9 mouse cellular contexts compared by ENCODE assay signal in the genomic region with DNA sequence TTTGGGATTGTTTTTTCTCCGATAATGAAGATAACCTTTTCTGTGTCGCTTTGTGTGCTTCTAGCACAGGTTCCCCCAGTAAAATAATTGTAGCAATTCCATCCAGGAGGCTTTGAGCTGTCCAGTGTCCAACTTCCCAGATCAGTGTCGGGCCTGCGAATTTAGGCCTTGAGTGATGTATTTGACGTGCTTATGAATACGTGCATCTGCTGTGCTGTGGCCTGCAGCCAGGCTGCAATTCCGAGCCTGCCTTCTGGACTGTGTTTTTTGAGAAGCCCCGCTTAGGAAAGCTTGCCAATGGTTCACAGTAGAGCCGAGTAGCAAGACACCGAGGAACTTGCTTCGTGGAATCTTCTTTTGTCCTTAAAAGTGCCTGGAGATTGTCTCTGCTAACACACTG.
A peak's percentile ranks its signal among the peaks of the same experiment; 100 is the strongest.
DNase-seq lines count a peak whose midpoint lies in the region; ATAC-seq and TF ChIP-seq lines count a peak whose summit lies in the region.
"Had no signal": no experiment of that assay in that cellular context is flagged by ENCODE, and none has a peak within 500 bp of the region (broad histone marks: within the 10 kb centered on the region; RNA-seq: fewer than 3 reads in every experiment).

No protein-coding gene starts in this region.

- no peak overlapping the region for H3K4me2 ChIP-seq in forebrain, embryonic 14.5 days (ENCODE audit: low read length)
- no peak overlapping the region for H3K4me2 ChIP-seq in forebrain, embryonic 12.5 days
- no peak overlapping the region for H3K4me2 ChIP-seq in lung, embryonic 14.5 days
- H3K4me2 ChIP-seq in embryonic facial prominence, embryonic 14.5 days (ENCODE audit: low read depth, low read length) = no peak overlapping the region

- WGBS in forebrain, embryonic 14.5 days = 63% methylated on average over 11 of the region's 11 CpGs
- 89% methylated on average over 11 of the region's 11 CpGs for WGBS in forebrain, embryonic 12.5 days
- WGBS in lung, embryonic 14.5 days = 35% methylated on average over 11 of the region's 11 CpGs
- WGBS in embryonic facial prominence, embryonic 14.5 days = 55% methylated on average over 11 of the region's 11 CpGs

- peaks cover 15% of the 10 kb centered on the region for H3K4me1 ChIP-seq in forebrain, embryonic 14.5 days (ENCODE audit: control insufficient read depth, insufficient read depth, low read length)
- peaks cover 7% of the 10 kb centered on the region for H3K4me1 ChIP-seq in forebrain, embryonic 12.5 days
- H3K4me1 ChIP-seq in lung, embryonic 14.5 days (ENCODE audit: insufficient read depth) = peaks cover 37% of the 10 kb centered on the region
- peaks cover 38% of the 10 kb centered on the region for H3K4me1 ChIP-seq in embryonic facial prominence, embryonic 14.5 days (ENCODE audit: control insufficient read depth, insufficient read depth, low read length)

- H3K27me3 ChIP-seq in forebrain, embryonic 14.5 days (replicated peaks; ENCODE audit: control insufficient read depth, insufficient read depth, low read length) = no peaks in the 10 kb centered on the region
- H3K27me3 ChIP-seq in forebrain, embryonic 12.5 days = no peaks in the 10 kb centered on the region
- H3K27me3 ChIP-seq in lung, embryonic 14.5 days (ENCODE audit: insufficient read depth, low read length) = no peaks in the 10 kb centered on the region
- no peaks in the 10 kb centered on the region for H3K27me3 ChIP-seq in embryonic facial prominence, embryonic 14.5 days (replicated peaks; ENCODE audit: control insufficient read depth, insufficient read depth, low read length)

- H3K36me3 ChIP-seq in forebrain, embryonic 14.5 days (ENCODE audit: control insufficient read depth, insufficient read depth, low read length) = no peaks in the 10 kb centered on the region
- H3K36me3 ChIP-seq in forebrain, embryonic 12.5 days (replicated peaks) = no peaks in the 10 kb centered on the region
- H3K36me3 ChIP-seq in lung, embryonic 14.5 days (ENCODE audit: insufficient read depth) = no peaks in the 10 kb centered on the region
- no peaks in the 10 kb centered on the region for H3K36me3 ChIP-seq in embryonic facial prominence, embryonic 14.5 days (ENCODE audit: control insufficient read depth, insufficient read depth, low read length)

- DNase-seq in forebrain, embryonic 14.5 days (ENCODE audit: low spot score) = peak; percentile 80
- DNase-seq in lung, embryonic 14.5 days = peak; percentile 88
- no peak for DNase-seq in lung, postnatal 25 days (ENCODE audit: low spot score)
- DNase-seq in embryonic facial prominence, embryonic 14.5 days (ENCODE audit: low spot score) = peak; percentile 79
- peak; percentile 46 for DNase-seq in lung, postnatal 14 days
- no peak for DNase-seq in frontal cortex, postnatal 25 days (ENCODE audit: low spot score in 2 of 2)

- no peak overlapping the region for H3K9ac ChIP-seq in forebrain, embryonic 14.5 days (ENCODE audit: low read length)
- no peak overlapping the region for H3K9ac ChIP-seq in forebrain, embryonic 12.5 days
- no peak overlapping the region for H3K9ac ChIP-seq in lung, embryonic 14.5 days
- H3K9ac ChIP-seq in embryonic facial prominence, embryonic 14.5 days (ENCODE audit: low read depth, low read length) = no peak overlapping the region

- ATAC-seq in forebrain, embryonic 14.5 days = peak; percentile 83
- no peak for ATAC-seq in forebrain, embryonic 12.5 days (ENCODE audit: low FRiP score)
- ATAC-seq in lung, embryonic 14.5 days (ENCODE audit: insufficient read depth) = peak; percentile 45; the same call in 1 of the 2 replicates
- no peak for ATAC-seq in embryonic facial prominence, embryonic 14.5 days (ENCODE audit: low read depth)
- no peak for ATAC-seq in megakaryocyte progenitor cell, adult 5-6 weeks (replicated peaks; ENCODE audit: poor library complexity)

- peak; percentile 22; the same call in 1 of the 2 replicates for TF ChIP-seq CTCF in lung, embryonic 14.5 days (IDR thresholded peaks at IDR 0.05; ENCODE audit: low read depth)

- H3K9me3 ChIP-seq in forebrain, embryonic 14.5 days (replicated peaks; ENCODE audit: control insufficient read depth, low read length) = no peaks in the 10 kb centered on the region
- no peaks in the 10 kb centered on the region for H3K9me3 ChIP-seq in forebrain, embryonic 12.5 days
- H3K9me3 ChIP-seq in lung, embryonic 14.5 days (ENCODE audit: low read depth, low read length) = no peaks in the 10 kb centered on the region
- no peaks in the 10 kb centered on the region for H3K9me3 ChIP-seq in embryonic facial prominence, embryonic 14.5 days (ENCODE audit: control insufficient read depth, low read length)

- no peak overlapping the region for H3K4me3 ChIP-seq in forebrain, embryonic 14.5 days (ENCODE audit: low read depth, low read length)
- H3K4me3 ChIP-seq in forebrain, embryonic 12.5 days (replicated peaks) = no peak overlapping the region
- no peak overlapping the region for H3K4me3 ChIP-seq in lung, embryonic 14.5 days (ENCODE audit: low read depth, low read length)
- no peak overlapping the region for H3K4me3 ChIP-seq in embryonic facial prominence, embryonic 14.5 days (ENCODE audit: low read depth, low read length)
- H3K4me3 ChIP-seq: left cerebral cortex, adult 2 months had no signal

- H3K27ac ChIP-seq in forebrain, embryonic 14.5 days (ENCODE audit: low read depth, low read length) = peak overlapping the region; percentile 80
- H3K27ac ChIP-seq in forebrain, embryonic 12.5 days = no peak overlapping the region
- peak overlapping the region; percentile 75 for H3K27ac ChIP-seq in lung, embryonic 14.5 days (ENCODE audit: low read depth)
- peak overlapping the region; percentile 71 for H3K27ac ChIP-seq in embryonic facial prominence, embryonic 14.5 days (replicated peaks; ENCODE audit: low read depth, low read length)
- H3K27ac ChIP-seq: left cerebral cortex, adult 2 months had no signal

Comparison
In these comparisons a context has a peak if more than half of its experiments do, and no peak if none do; other contexts are left out.
1. ATAC-seq: peak in forebrain, embryonic 14.5 days (single experiment) and lung, embryonic 14.5 days (single experiment); none in forebrain, embryonic 12.5 days (single experiment), embryonic facial prominence, embryonic 14.5 days (single experiment) and megakaryocyte progenitor cell, adult 5-6 weeks (single experiment).
2. DNase-seq: peak in forebrain, embryonic 14.5 days (single experiment), lung, embryonic 14.5 days (single experiment), embryonic facial prominence, embryonic 14.5 days (single experiment) and lung, postnatal 14 days (single experiment); none in lung, postnatal 25 days (single experiment) and frontal cortex, postnatal 25 days (0 of 2).